Mouse (Mus musculus) MEL (cell line): ENCODE results near the gene Tubgcp6. TPM values are rescaled to one million over a fixed set of nuclear protein-coding genes. Genes with fewer than 3 reads are reported as not detected.

ENCODE experiments used
- DNase-seq: peaks from one replicate; pipeline ENCODE4 v3.0.0; 2011; ENCODE audit warnings: low read depth, low spot score
- H3K27ac ChIP-seq: 2 replicates; pipeline ENCODE4 v1.5.1; 2012; ENCODE audit warnings: low read depth, mild to moderate bottlenecking, control low read depth, low read length, moderate library complexity; ENCODE audit not compliant: control insufficient read depth
- H3K27me3 ChIP-seq, 2 experiments: fragments of 150-350 bp in 1 of 2; sonication (generic) in 1 of 2; 2 replicates each; pipeline ENCODE4 v1.6.1; 2012; ENCODE audit warnings: low read length in 2 of 2, mild to moderate bottlenecking in 2 of 2, improper control_type of control experiment in 1 of 2, moderate library complexity in 1 of 2; ENCODE audit not compliant: insufficient read depth in 2 of 2, control insufficient read depth in 1 of 2
- H3K36me3 ChIP-seq, 2 experiments: 2 replicates each; pipeline ENCODE4 v1.6.1; 2012 to 2014; ENCODE audit warnings: low read length in 2 of 2, improper control_type of control experiment in 1 of 2, inconsistent platforms in 1 of 2, mild to moderate bottlenecking in 1 of 2; ENCODE audit not compliant: insufficient read depth in 2 of 2, control insufficient read depth in 1 of 2
- H3K4me1 ChIP-seq, 2 experiments: fragments of 150-350 bp in 1 of 2; sonication (generic) in 1 of 2; 2 replicates each; pipeline ENCODE4 v1.6.1; 2012; ENCODE audit warnings: low read length in 2 of 2, improper control_type of control experiment in 1 of 2, mild to moderate bottlenecking in 1 of 2; ENCODE audit not compliant: insufficient read depth in 2 of 2, control insufficient read depth in 1 of 2
- H3K4me3 ChIP-seq, 2 experiments: fragments of 150-350 bp in 1 of 2; sonication (generic) in 1 of 2; 2 replicates each; pipeline ENCODE4 v1.5.1; 2012; ENCODE audit warnings: low read depth in 2 of 2, low read length in 2 of 2, mild to moderate bottlenecking in 2 of 2, moderate library complexity in 2 of 2, control low read depth in 1 of 2, improper control_type of control experiment in 1 of 2; ENCODE audit not compliant: control insufficient read depth in 1 of 2, insufficient read depth in 1 of 2
- H3K79me2 ChIP-seq: 2 replicates; pipeline ENCODE4 v1.6.1; 2012; ENCODE audit warnings: mild to moderate bottlenecking, low read length, moderate library complexity; ENCODE audit not compliant: control insufficient read depth, poor library complexity, insufficient read depth
- H3K9ac ChIP-seq: 2 replicates; pipeline ENCODE4 v1.6.1; 2012; ENCODE audit warnings: low read depth, mild to moderate bottlenecking, control low read depth, low read length, moderate library complexity; ENCODE audit not compliant: control insufficient read depth, poor library complexity, severe bottlenecking
- H3K9me3 ChIP-seq: fragments of 150-350 bp; sonication (generic); replicated peaks from 2 replicates; pipeline ENCODE4 v1.6.1; 2012; ENCODE audit warnings: mild to moderate bottlenecking, low read length, improper control_type of control experiment, moderate library complexity; ENCODE audit not compliant: insufficient read depth
- CHD1 ChIP-seq: IDR thresholded peaks from 2 replicates; pipeline ENCODE4 v1.6.1; 2012; ENCODE audit warnings: low read depth, mild to moderate bottlenecking, inconsistent platforms, low read length, improper control_type of control experiment
- CHD2 ChIP-seq: IDR thresholded peaks from 2 replicates; pipeline ENCODE4 v1.6.1; 2011; ENCODE audit warnings: low read length, improper control_type of control experiment
- ELF1 ChIP-seq: IDR thresholded peaks from 2 replicates; pipeline ENCODE4 v1.6.1; 2014; ENCODE audit warnings: low read depth, mild to moderate bottlenecking, inconsistent platforms, low read length, improper control_type of control experiment, moderate library complexity
- EP300 ChIP-seq, 2 experiments: IDR thresholded peaks; 2 replicates each; pipeline ENCODE4 v1.6.1; 2011; ENCODE audit warnings: improper control_type of control experiment in 2 of 2, low read length in 2 of 2, low read depth in 1 of 2, mild to moderate bottlenecking in 1 of 2
- ETS1 ChIP-seq: IDR thresholded peaks from 2 replicates; pipeline ENCODE4 v1.6.1; 2012; ENCODE audit warnings: low read depth, mild to moderate bottlenecking, inconsistent platforms, low read length, improper control_type of control experiment, moderate library complexity
- GABPA ChIP-seq: IDR thresholded peaks from 2 replicates; pipeline ENCODE4 v1.6.1; 2012; ENCODE audit warnings: low read depth, mild to moderate bottlenecking, inconsistent platforms, low read length, improper control_type of control experiment, moderate library complexity
- KAT2A ChIP-seq: conservative IDR thresholded peaks from 2 replicates; pipeline ENCODE4 v1.6.1; 2012; ENCODE audit warnings: low read depth, low read length, improper control_type of control experiment, inconsistent platforms
- MAFK ChIP-seq: IDR thresholded peaks from 2 replicates; pipeline ENCODE4 v1.6.1; 2011; ENCODE audit warnings: low read depth, mild to moderate bottlenecking, low read length, improper control_type of control experiment, borderline replicate concordance
- MAX ChIP-seq: IDR thresholded peaks from 2 replicates; pipeline ENCODE4 v1.6.1; 2011; ENCODE audit warnings: low read length, improper control_type of control experiment
- MAZ ChIP-seq: IDR thresholded peaks from 2 replicates; pipeline ENCODE4 v1.6.1; 2012; ENCODE audit warnings: low read depth, mild to moderate bottlenecking, inconsistent platforms, low read length, improper control_type of control experiment
- MYB ChIP-seq: IDR thresholded peaks from 2 replicates; pipeline ENCODE4 v1.6.1; 2011; ENCODE audit warnings: mild to moderate bottlenecking, low read depth, low read length, improper control_type of control experiment
- MYC ChIP-seq: IDR thresholded peaks from 2 replicates; pipeline ENCODE4 v1.6.1; 2011; ENCODE audit warnings: low read depth, mild to moderate bottlenecking, low read length, improper control_type of control experiment, moderate library complexity
- NELFE ChIP-seq: IDR thresholded peaks from 2 replicates; pipeline ENCODE4 v1.6.1; 2011; ENCODE audit warnings: low read depth, low read length, improper control_type of control experiment
- NRF1 ChIP-seq: IDR thresholded peaks from 2 replicates; pipeline ENCODE4 v1.6.1; 2014; ENCODE audit warnings: low read depth, mild to moderate bottlenecking, inconsistent platforms, low read length, improper control_type of control experiment, moderate library complexity; ENCODE audit not compliant: poor library complexity, insufficient read depth, severe bottlenecking
- RAD21 ChIP-seq: IDR thresholded peaks from 2 replicates; pipeline ENCODE4 v1.6.1; 2011; ENCODE audit warnings: mild to moderate bottlenecking, low read depth, low read length, improper control_type of control experiment
- RCOR1 ChIP-seq: IDR thresholded peaks from 2 replicates; pipeline ENCODE4 v1.6.1; 2012; ENCODE audit warnings: low read depth, mild to moderate bottlenecking, inconsistent platforms, low read length, improper control_type of control experiment
- TBP ChIP-seq: IDR thresholded peaks from 2 replicates; pipeline ENCODE4 v1.8.0; 2011; ENCODE audit warnings: low read depth, low read length, improper control_type of control experiment
- TCF12 ChIP-seq: IDR thresholded peaks from 2 replicates; pipeline ENCODE4 v1.6.1; 2014; ENCODE audit warnings: low read depth, mild to moderate bottlenecking, inconsistent platforms, low read length, improper control_type of control experiment, moderate library complexity
- UBTF ChIP-seq: IDR thresholded peaks from 2 replicates; pipeline ENCODE4 v1.6.1; 2012; ENCODE audit warnings: low read depth, mild to moderate bottlenecking, inconsistent platforms, low read length, improper control_type of control experiment, moderate library complexity, borderline replicate concordance; ENCODE audit not compliant: insufficient read depth
- USF1 ChIP-seq: IDR thresholded peaks from 2 replicates; pipeline ENCODE4 v1.6.1; 2014; ENCODE audit warnings: low read depth, mild to moderate bottlenecking, inconsistent platforms, low read length, improper control_type of control experiment, moderate library complexity
- USF2 ChIP-seq, 2 experiments: IDR thresholded peaks; 2 replicates each; pipeline ENCODE4 v1.6.1; 2011 to 2012; ENCODE audit warnings: improper control_type of control experiment in 2 of 2, low read length in 2 of 2, borderline replicate concordance in 1 of 2, inconsistent platforms in 1 of 2, low read depth in 1 of 2, mild to moderate bottlenecking in 1 of 2; ENCODE audit not compliant: insufficient read depth in 1 of 2
- ZKSCAN1 ChIP-seq: IDR thresholded peaks from 2 replicates; pipeline ENCODE4 v1.6.1; 2012; ENCODE audit warnings: low read depth, mild to moderate bottlenecking, inconsistent platforms, low read length, improper control_type of control experiment, moderate library complexity
- ZMIZ1 ChIP-seq: IDR thresholded peaks from 2 replicates; pipeline ENCODE4 v1.6.1; 2012; ENCODE audit warnings: low read depth, mild to moderate bottlenecking, inconsistent platforms, low read length, improper control_type of control experiment, moderate library complexity
- ZNF384 ChIP-seq: IDR thresholded peaks from 2 replicates; pipeline ENCODE4 v1.6.1; 2012; ENCODE audit warnings: low read depth, mild to moderate bottlenecking, inconsistent platforms, low read length, improper control_type of control experiment
- polyA plus RNA-seq, 2 experiments: library from polyadenylated mRNA; stranded (reverse) in 1 of 2; unstranded in 1 of 2; fragments of >175 nt in 1 of 2; fragments of >200 nt in 1 of 2; gene quantifications; 2 replicates each; pipeline versions ENCODE4 v1.2.1 to v1.2.4; 2012; ENCODE audit warnings: low replicate concordance in 2 of 2, low read depth in 1 of 2; ENCODE audit not compliant: insufficient read length in 2 of 2, insufficient read depth in 1 of 2, missing spikeins in 1 of 2
- total RNA-seq: library from RNA; depleted of rRNA; stranded (reverse); fragments of 300-350 nt; gene quantifications from 2 replicates; pipeline ENCODE4 v1.2.3, GENCODE M21; 2012

Tubgcp6 gene
- total and polyA plus RNA-seq, 3 experiments = 17.5 to 25.3 TPM; not detected in 1

DNA sequence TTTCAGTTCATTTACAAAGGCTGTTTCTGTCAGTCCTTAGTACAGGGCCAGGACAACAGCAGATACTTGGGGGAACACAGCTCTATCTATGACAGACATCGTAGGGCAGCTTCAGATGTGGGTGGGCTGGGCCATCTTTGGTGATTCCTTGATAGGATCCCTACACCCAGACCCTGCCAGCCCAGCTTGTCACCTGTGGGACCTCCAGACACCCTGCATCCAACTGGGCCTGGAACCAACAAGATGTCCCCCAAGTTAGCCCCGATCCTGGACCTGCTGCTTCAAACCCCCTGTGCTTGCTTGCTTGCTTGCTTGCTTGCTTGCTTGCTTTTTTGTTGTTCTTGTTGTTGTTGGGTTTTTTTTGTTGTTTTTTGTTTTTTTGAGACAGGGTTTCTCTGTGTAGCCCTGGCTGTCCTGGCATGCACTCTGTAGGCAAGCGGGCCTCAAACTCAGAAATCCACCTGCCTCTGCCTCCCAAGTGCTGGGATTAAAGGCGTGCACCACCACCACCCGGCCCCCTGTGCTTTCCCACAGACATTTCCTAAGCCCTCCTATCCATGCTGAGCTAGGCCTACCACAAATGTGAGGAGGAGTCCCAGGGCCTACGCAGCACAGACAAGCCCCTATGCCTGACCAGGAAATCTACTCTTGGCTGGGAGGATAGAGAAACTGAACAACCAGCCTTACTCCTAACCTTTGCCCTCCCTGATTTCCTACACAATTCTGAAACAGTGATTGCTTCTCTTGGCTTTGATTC lies 61.0 kb downstream of the Tubgcp6 start:
- no peaks in the 10 kb centered on the region for H3K36me3 ChIP-seq
- no peak for DNase-seq
- no peaks in the 10 kb centered on the region for H3K79me2 ChIP-seq
- H3K27ac ChIP-seq = no peak overlapping the region
- H3K27me3 ChIP-seq = peaks cover 2 to 12% of the 10 kb centered on the region in 2 experiments; a peak in 3 of 4 replicates
- no peak overlapping the region for H3K9ac ChIP-seq
- H3K4me1 ChIP-seq = no peaks in the 10 kb centered on the region
- no peak overlapping the region for H3K4me3 ChIP-seq
- TF ChIP-seq RAD21 (no peak), NRF1 (no peak), MYB (no peak), MAFK (no peak), KAT2A (no peak), MYC (no peak), ZNF384 (no peak), TCF12 (no peak), NELFE (no peak), RCOR1 (no peak)
- TF ChIP-seq, all 39 proteins: peak for 0
- H3K9me3 ChIP-seq = no peaks in the 10 kb centered on the region

DNA sequence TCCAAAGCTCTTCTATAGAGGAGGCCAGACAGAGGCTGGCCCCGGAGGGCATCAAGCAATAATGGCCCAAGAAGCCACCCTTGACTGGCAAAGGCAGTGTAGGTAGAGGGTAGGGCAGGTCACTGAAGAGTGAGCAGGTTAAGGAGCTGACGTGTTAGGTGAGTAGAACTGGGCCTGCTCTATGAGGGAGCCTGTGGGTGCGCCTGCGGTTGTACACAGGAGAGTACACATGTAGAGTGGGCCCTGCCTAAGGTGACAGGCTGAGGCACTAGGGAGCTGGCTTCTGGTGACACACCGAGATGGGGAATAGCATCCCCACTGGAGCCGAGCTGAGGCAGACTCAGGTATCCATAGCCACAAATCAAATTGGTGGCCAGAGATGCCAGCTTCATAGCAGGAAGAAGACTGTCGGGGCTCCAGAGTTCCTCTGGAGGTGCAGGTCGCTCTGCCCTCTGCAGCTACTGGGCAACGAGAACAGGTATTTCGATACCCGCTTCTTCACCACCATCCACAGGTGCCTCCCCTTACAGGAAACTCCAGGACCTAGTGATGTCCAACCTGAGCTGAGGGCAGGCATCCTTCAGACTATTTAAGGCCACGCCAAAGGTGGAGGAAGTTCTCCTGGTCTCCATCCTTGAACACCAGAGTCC lies 62.0 kb downstream of the Tubgcp6 start:
- no peaks in the 10 kb centered on the region for H3K4me1 ChIP-seq
- peaks cover 2 to 12% of the 10 kb centered on the region in 2 experiments; a peak in 3 of 4 replicates for H3K27me3 ChIP-seq
- no peak overlapping the region for H3K9ac ChIP-seq
- H3K4me3 ChIP-seq = no peak overlapping the region
- no peaks in the 10 kb centered on the region for H3K36me3 ChIP-seq
- H3K9me3 ChIP-seq = no peaks in the 10 kb centered on the region
- H3K27ac ChIP-seq = no peak overlapping the region
- TF ChIP-seq ZMIZ1 = no peak
- TF ChIP-seq EP300 (IDR thresholded peaks at IDR 0.05; ENCODE audit: low read depth in 1 of 2, low read length in 2 of 2) = no peak
- TF ChIP-seq USF1 = no peak
- no peak for TF ChIP-seq ELF1
- TF ChIP-seq USF2 (IDR thresholded peaks at IDR 0.05; ENCODE audit: borderline replicate concordance in 1 of 2, insufficient read depth in 1 of 2, low read depth in 1 of 2, low read length in 2 of 2) = no peak
- TF ChIP-seq MAX = no peak
- TF ChIP-seq MAZ = no peak
- TF ChIP-seq TCF12 = no peak
- no peak for TF ChIP-seq ETS1
- no peak for TF ChIP-seq KAT2A
- TF ChIP-seq GABPA = no peak
- TF ChIP-seq ZKSCAN1 = no peak
- TF ChIP-seq UBTF = no peak
- TF ChIP-seq CHD2 = no peak
- no peak for TF ChIP-seq TBP
- no peak for TF ChIP-seq CHD1
- no peaks in the 10 kb centered on the region for H3K79me2 ChIP-seq
- no peak for DNase-seq
